Mouse (Mus musculus): ENCODE results near the gene Foxr1. TPM values are rescaled to one million over a fixed set of nuclear protein-coding genes. Genes with fewer than 3 reads are reported as not detected.

Gene Foxr1
- polyA plus RNA-seq (2014; fragmentation: Nextera tagmentation; extraction: Ambion mirVana) = not detected in 2 replicates

- Histone ChIP-seq H3K4me1 (ENCODE audit: control insufficient read depth, insufficient read depth, low read length) (no peaks in the 10 kb centered on the region), H3K9me3 (ENCODE audit: control insufficient read depth, low read length) (no peaks in the 10 kb centered on the region), H3K4me2 (ENCODE audit: low read depth, severe bottlenecking) (no peak within 1 kb of the TSS), H3K27ac (replicated peaks; ENCODE audit: low read depth, low read length) (no peak within 1 kb of the TSS), H3K27me3 (ENCODE audit: control insufficient read depth, insufficient read depth, low read length) (no peaks in the 10 kb centered on the region), H3K9ac (ENCODE audit: low read length) (no peak within 1 kb of the TSS), H3K4me3 (ENCODE audit: low read depth, low read length) (no peak within 1 kb of the TSS), H3K36me3 (ENCODE audit: control insufficient read depth, insufficient read depth, low read length) (no peaks in the 10 kb centered on the region)
- ATAC-seq (ENCODE audit: insufficient number of reproducible peaks, low FRiP score, low TSS enrichment, low read depth) = no peak
- DNase-seq (ENCODE audit: low spot score) = no peak
- 70% methylated on average over 19 of the region's 19 CpGs for WGBS
Observed at GRCm38 (mm10) chr9:44440961-44441360, at the start of gene Foxr1. Gene Foxr1, minus strand, starts transcription at chr9:44441136.

GRCm38 (mm10) chr9:44490086-44490967 is 49.4 kb upstream of the Foxr1 start:
- no peaks in the 10 kb centered on the region for H3K27me3 ChIP-seq (ENCODE audit: control insufficient read depth, insufficient read depth, low read length)
- no peak for DNase-seq (ENCODE audit: low spot score)
- H3K4me2 ChIP-seq (ENCODE audit: low read depth, severe bottlenecking) = peak overlapping the region; percentile 81; the same call in 1 of the 2 replicates
- H3K4me1 ChIP-seq (ENCODE audit: control insufficient read depth, insufficient read depth, low read length) = peaks cover 90% of the 10 kb centered on the region
- H3K9me3 ChIP-seq (ENCODE audit: control insufficient read depth, low read length) = no peaks in the 10 kb centered on the region
- ATAC-seq (ENCODE audit: insufficient number of reproducible peaks, low FRiP score, low TSS enrichment, low read depth) = 0 out of 2 replicates have a peak, but pooled peaks have one; percentile 15
- WGBS = 12% methylated on average over 17 of the region's 17 CpGs
- H3K27ac ChIP-seq (replicated peaks; ENCODE audit: low read depth, low read length) = peak overlapping the region; percentile 74
- H3K4me3 ChIP-seq (ENCODE audit: low read depth, low read length) = peak overlapping the region; percentile 14; the same call in 1 of the 2 replicates
- no peaks in the 10 kb centered on the region for H3K36me3 ChIP-seq (ENCODE audit: control insufficient read depth, insufficient read depth, low read length)
- H3K9ac ChIP-seq (ENCODE audit: low read length) = no peak overlapping the region

- H3K27ac ChIP-seq (replicated peaks; ENCODE audit: low read depth, low read length) = peak overlapping the region; percentile 74
- H3K9ac ChIP-seq (ENCODE audit: low read length) = peak overlapping the region; percentile 45
- DNase-seq (ENCODE audit: low spot score) (no peak), ATAC-seq (ENCODE audit: insufficient number of reproducible peaks, low FRiP score, low TSS enrichment, low read depth) (no peak)
- H3K4me1 ChIP-seq (ENCODE audit: control insufficient read depth, insufficient read depth, low read length) = peaks cover 90% of the 10 kb centered on the region
- H3K4me2 ChIP-seq (ENCODE audit: low read depth, severe bottlenecking) = peak overlapping the region; percentile 81
- no peaks in the 10 kb centered on the region for H3K36me3 ChIP-seq (ENCODE audit: control insufficient read depth, insufficient read depth, low read length)
- no peaks in the 10 kb centered on the region for H3K27me3 ChIP-seq (ENCODE audit: control insufficient read depth, insufficient read depth, low read length)
- 5% methylated on average over 16 of the region's 17 CpGs for WGBS
- no peaks in the 10 kb centered on the region for H3K9me3 ChIP-seq (ENCODE audit: control insufficient read depth, low read length)
- peak overlapping the region; percentile 14; the same call in 1 of the 2 replicates for H3K4me3 ChIP-seq (ENCODE audit: low read depth, low read length)
Observed at GRCm38 (mm10) chr9:44489651-44490085, 48.7 kb upstream of the Foxr1 start.

- Histone ChIP-seq H3K4me2 (ENCODE audit: low read depth, severe bottlenecking) (peak overlapping the region; percentile 81), H3K9ac (ENCODE audit: low read length) (peak overlapping the region; percentile 45), H3K27me3 (ENCODE audit: control insufficient read depth, insufficient read depth, low read length) (no peaks in the 10 kb centered on the region), H3K4me3 (ENCODE audit: low read depth, low read length) (0 out of 2 replicates have a peak overlapping the region, but pooled peaks have one; percentile 10), H3K4me1 (ENCODE audit: control insufficient read depth, insufficient read depth, low read length) (peaks cover 89% of the 10 kb centered on the region), H3K36me3 (ENCODE audit: control insufficient read depth, insufficient read depth, low read length) (no peaks in the 10 kb centered on the region), H3K9me3 (ENCODE audit: control insufficient read depth, low read length) (no peaks in the 10 kb centered on the region), H3K27ac (replicated peaks; ENCODE audit: low read depth, low read length) (peak overlapping the region; percentile 74)
- ATAC-seq (ENCODE audit: insufficient number of reproducible peaks, low FRiP score, low TSS enrichment, low read depth) (no peak), DNase-seq (ENCODE audit: low spot score) (no peak)
- WGBS = 4% methylated on average over 5 of the region's 5 CpGs
Observed at GRCm38 (mm10) chr9:44488855-44489381, 48.0 kb upstream of the Foxr1 start.

- peaks cover 87% of the 10 kb centered on the region for H3K4me1 ChIP-seq (ENCODE audit: control insufficient read depth, insufficient read depth, low read length)
- peak overlapping the region; percentile 74 for H3K27ac ChIP-seq (replicated peaks; ENCODE audit: low read depth, low read length)
- H3K27me3 ChIP-seq (ENCODE audit: control insufficient read depth, insufficient read depth, low read length) = no peaks in the 10 kb centered on the region
- DNase-seq (ENCODE audit: low spot score) = no peak
- H3K9ac ChIP-seq (ENCODE audit: low read length) = no peak overlapping the region
- no peaks in the 10 kb centered on the region for H3K36me3 ChIP-seq (ENCODE audit: control insufficient read depth, insufficient read depth, low read length)
- WGBS = 17% methylated on average over 8 of the region's 8 CpGs
- H3K9me3 ChIP-seq (ENCODE audit: control insufficient read depth, low read length) = no peaks in the 10 kb centered on the region
- peak overlapping the region; percentile 81 for H3K4me2 ChIP-seq (ENCODE audit: low read depth, severe bottlenecking)
- no peak for ATAC-seq (ENCODE audit: insufficient number of reproducible peaks, low FRiP score, low TSS enrichment, low read depth)
- H3K4me3 ChIP-seq (ENCODE audit: low read depth, low read length) = peak overlapping the region; percentile 5; the same call in 1 of the 2 replicates
Observed at GRCm38 (mm10) chr9:44488416-44488815, 47.5 kb upstream of the Foxr1 start.

- no peaks in the 10 kb centered on the region for H3K36me3 ChIP-seq (ENCODE audit: control insufficient read depth, insufficient read depth, low read length)
- H3K9ac ChIP-seq (ENCODE audit: low read length) = peak overlapping the region; percentile 37; the same call in 1 of the 2 replicates
- peaks cover 77% of the 10 kb centered on the region for H3K4me1 ChIP-seq (ENCODE audit: control insufficient read depth, insufficient read depth, low read length)
- 8% methylated on average over 7 of the region's 7 CpGs for WGBS
- no peak for DNase-seq (ENCODE audit: low spot score)
- peak overlapping the region; percentile 74; the same call in 1 of the 2 replicates for H3K27ac ChIP-seq (replicated peaks; ENCODE audit: low read depth, low read length)
- peak overlapping the region; percentile 18 for H3K4me3 ChIP-seq (ENCODE audit: low read depth, low read length)
- ATAC-seq (ENCODE audit: insufficient number of reproducible peaks, low FRiP score, low TSS enrichment, low read depth) = no peak
- no peaks in the 10 kb centered on the region for H3K9me3 ChIP-seq (ENCODE audit: control insufficient read depth, low read length)
- H3K4me2 ChIP-seq (ENCODE audit: low read depth, severe bottlenecking) = peak overlapping the region; percentile 81
- no peaks in the 10 kb centered on the region for H3K27me3 ChIP-seq (ENCODE audit: control insufficient read depth, insufficient read depth, low read length)
Observed at GRCm38 (mm10) chr9:44487441-44487840, 46.5 kb upstream of the Foxr1 start.

GRCm38 (mm10) chr9:44486741-44487421 is 45.9 kb upstream of the Foxr1 start:
- no peak for DNase-seq (ENCODE audit: low spot score)
- 0 out of 2 replicates have a peak overlapping the region, but pooled peaks have one; percentile 51 for H3K27ac ChIP-seq (replicated peaks; ENCODE audit: low read depth, low read length)
- no peaks in the 10 kb centered on the region for H3K36me3 ChIP-seq (ENCODE audit: control insufficient read depth, insufficient read depth, low read length)
- 19% methylated on average over 15 of the region's 15 CpGs for WGBS
- H3K4me2 ChIP-seq (ENCODE audit: low read depth, severe bottlenecking) = peak overlapping the region; percentile 81
- H3K4me1 ChIP-seq (ENCODE audit: control insufficient read depth, insufficient read depth, low read length) = peaks cover 79% of the 10 kb centered on the region
- ATAC-seq (ENCODE audit: insufficient number of reproducible peaks, low FRiP score, low TSS enrichment, low read depth) = no peak
- no peak overlapping the region; the same call in 1 of the 2 replicates for H3K9ac ChIP-seq (ENCODE audit: low read length)
- H3K4me3 ChIP-seq (ENCODE audit: low read depth, low read length) = peak overlapping the region; percentile 18
- no peaks in the 10 kb centered on the region for H3K9me3 ChIP-seq (ENCODE audit: control insufficient read depth, low read length)
- no peaks in the 10 kb centered on the region for H3K27me3 ChIP-seq (ENCODE audit: control insufficient read depth, insufficient read depth, low read length)

DNA sequence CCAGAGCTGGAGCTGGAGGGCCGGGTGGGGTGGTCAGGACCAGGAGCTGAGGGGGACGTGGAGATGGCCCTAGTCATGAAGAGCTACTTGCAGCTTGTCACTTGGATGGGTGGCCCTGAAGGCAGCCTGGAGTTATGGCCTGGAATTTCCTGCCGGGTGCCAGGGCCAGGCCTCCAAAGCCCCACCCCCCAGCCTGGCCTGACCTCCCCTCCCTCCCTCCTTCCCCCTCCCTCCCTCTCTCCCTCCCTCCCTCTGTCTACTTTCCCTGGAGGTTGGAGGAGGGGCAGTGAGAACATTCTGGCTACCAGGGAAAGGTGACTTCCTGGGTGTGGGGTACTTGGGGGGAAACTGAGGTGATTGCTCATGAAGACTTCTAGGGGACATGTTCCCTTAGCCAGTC is 45.4 kb upstream of the Foxr1 start:
- peaks cover 78% of the 10 kb centered on the region for H3K4me1 ChIP-seq (ENCODE audit: control insufficient read depth, insufficient read depth, low read length)
- DNase-seq (ENCODE audit: low spot score) (peak; percentile 46), ATAC-seq (ENCODE audit: insufficient number of reproducible peaks, low FRiP score, low TSS enrichment, low read depth) (no peak)
- H3K27ac ChIP-seq (replicated peaks; ENCODE audit: low read depth, low read length) = 0 out of 2 replicates have a peak overlapping the region, but pooled peaks have one; percentile 36
- WGBS = 2% methylated on average over 3 of the region's 3 CpGs
- no peak overlapping the region for H3K9ac ChIP-seq (ENCODE audit: low read length)
- no peaks in the 10 kb centered on the region for H3K27me3 ChIP-seq (ENCODE audit: control insufficient read depth, insufficient read depth, low read length)
- no peaks in the 10 kb centered on the region for H3K36me3 ChIP-seq (ENCODE audit: control insufficient read depth, insufficient read depth, low read length)
- H3K4me2 ChIP-seq (ENCODE audit: low read depth, severe bottlenecking) = peak overlapping the region; percentile 81
- peak overlapping the region; percentile 18; the same call in 1 of the 2 replicates for H3K4me3 ChIP-seq (ENCODE audit: low read depth, low read length)
- no peaks in the 10 kb centered on the region for H3K9me3 ChIP-seq (ENCODE audit: control insufficient read depth, low read length)

Data from limb, embryonic 11.5 days (tissue).